Mouse (Mus musculus) erythroid progenitor cell, adult 5-6 weeks (primary cell): ENCODE measurements around the gene Col4a4. TPM values are rescaled to one million over a fixed set of nuclear protein-coding genes. Genes with fewer than 3 reads are reported as not detected.

ENCODE experiments used
- ATAC-seq: replicated peaks from 2 replicates; pipeline ENCODE4 v1.8.0; 2016; ENCODE audit warnings: moderate number of reproducible peaks, mild to moderate bottlenecking, moderate TSS enrichment, inconsistent platforms; ENCODE audit not compliant: poor library complexity, low FRiP score, severe bottlenecking
- total RNA-seq, 2 experiments: library from RNA; stranded (forward) in 1 of 2; stranded (reverse) in 1 of 2; fragments of 150-400 nt in 1 of 2; fragments of 186-747, 209-891 nt in 1 of 2; gene quantifications; 2 replicates each; pipeline versions ENCODE4 v1.2.3 to v1.2.4; 2015 to 2017; ENCODE audit warnings: low replicate concordance in 2 of 2

The Col4a4 gene
- total RNA-seq, 2 experiments from 2014 or later: not detected

- no peak for ATAC-seq
These were observed 106.8 kb downstream of the Col4a4 start for GRCm38 (mm10) chr1:82479696-82480487.

DNA sequence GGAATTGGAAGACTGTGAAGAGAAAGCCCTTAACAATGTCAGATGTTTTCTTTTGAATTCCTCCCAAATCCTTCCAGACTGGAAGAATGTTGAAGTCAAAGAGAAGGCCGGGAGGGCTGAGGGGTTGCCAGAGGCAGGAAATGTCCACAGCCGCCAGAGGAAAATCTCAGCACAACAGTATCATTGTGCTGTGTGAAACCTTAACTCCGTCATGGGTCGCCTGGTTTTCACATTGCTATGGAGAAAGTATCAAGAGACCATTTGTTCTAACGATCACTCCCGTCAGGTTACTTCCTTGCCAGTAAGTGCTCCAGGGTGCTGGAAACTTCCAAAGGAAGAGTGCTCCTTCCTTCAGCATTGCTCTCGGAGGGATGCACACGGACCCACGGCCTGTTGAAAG is 109.9 kb downstream of the Col4a4 start:
- ATAC-seq: no peak

DNA sequence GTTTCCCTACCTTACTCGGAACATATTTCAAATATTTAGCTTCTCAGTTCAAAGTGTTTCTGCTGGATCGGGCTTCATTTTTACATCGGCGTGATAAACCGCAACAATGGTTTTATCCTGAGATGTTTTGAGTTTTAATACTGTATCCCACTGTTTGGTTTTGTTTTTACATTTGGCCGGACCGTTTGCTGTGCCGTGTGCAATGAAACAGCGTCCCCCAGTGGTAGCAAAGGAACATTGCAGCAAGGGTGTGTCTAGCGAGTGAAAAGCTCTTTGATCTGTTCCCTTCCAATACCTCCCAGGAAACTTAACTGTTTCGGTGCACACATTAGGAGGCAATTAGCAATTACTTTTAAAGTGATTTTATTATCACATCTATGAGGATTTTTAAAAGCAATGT is 110.4 kb downstream of the Col4a4 start:
- ATAC-seq: no peak

DNA sequence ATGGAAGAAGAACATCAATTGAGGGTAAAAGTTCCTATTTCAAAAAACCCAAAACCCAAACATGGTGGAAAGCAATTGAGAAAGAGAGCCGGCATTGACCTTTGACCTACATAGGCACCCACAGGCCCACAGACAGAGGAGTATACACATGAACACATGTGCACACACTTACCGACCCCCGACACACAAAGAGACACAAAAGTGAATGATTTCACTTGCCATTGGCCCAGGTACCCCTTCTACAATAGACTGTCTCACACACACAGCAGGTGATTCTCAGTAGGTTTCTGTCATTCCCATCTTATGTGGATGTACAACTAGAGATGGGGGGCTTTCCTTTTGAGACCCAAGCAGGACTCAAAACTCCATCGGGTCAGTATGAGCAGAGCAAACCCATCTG is 110.8 kb downstream of the Col4a4 start:
- no peak for ATAC-seq

- ATAC-seq: no peak
These were observed 111.4 kb downstream of the Col4a4 start for GRCm38 (mm10) chr1:82475254-82475653.

- no peak for ATAC-seq
These were observed 112.1 kb downstream of the Col4a4 start for GRCm38 (mm10) chr1:82474461-82474961.

GRCm38 (mm10) chr1:82473467-82473866 is 113.2 kb downstream of the Col4a4 start:
- no peak for ATAC-seq

GRCm38 (mm10) chr1:82470516-82471225 is 116.0 kb downstream of the Col4a4 start:
- no peak for ATAC-seq

- ATAC-seq: no peak
These were observed 117.8 kb downstream of the Col4a4 start for GRCm38 (mm10) chr1:82468872-82469271.

DNA sequence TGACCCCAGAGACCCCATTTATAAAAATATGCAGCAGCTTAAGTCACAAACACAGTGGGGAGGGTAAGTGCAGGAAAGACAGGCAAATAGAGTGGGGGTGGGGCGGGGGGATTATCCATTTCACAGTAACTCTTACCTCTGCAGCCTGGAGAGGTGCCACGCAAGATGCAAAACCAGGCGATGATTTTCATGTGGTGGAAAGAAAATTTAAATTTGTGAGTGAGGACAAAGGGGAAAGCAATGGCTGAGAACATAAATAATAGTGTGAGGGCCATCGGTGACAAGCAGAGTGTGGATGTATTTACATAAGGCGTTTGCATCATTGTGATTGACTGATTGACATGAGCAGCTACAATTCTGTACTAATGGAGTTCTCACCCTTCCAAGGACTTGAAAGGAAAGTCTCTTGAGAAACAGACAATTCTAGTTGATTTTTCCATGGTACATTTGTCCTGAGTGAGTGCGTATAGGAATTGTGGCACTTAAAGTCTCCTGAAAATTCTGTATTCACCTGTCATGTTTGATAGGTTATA is 121.3 kb downstream of the Col4a4 start:
- ATAC-seq: no peak

- ATAC-seq: no peak
These were observed 125.6 kb downstream of the Col4a4 start for GRCm38 (mm10) chr1:82461041-82461440.

DNA sequence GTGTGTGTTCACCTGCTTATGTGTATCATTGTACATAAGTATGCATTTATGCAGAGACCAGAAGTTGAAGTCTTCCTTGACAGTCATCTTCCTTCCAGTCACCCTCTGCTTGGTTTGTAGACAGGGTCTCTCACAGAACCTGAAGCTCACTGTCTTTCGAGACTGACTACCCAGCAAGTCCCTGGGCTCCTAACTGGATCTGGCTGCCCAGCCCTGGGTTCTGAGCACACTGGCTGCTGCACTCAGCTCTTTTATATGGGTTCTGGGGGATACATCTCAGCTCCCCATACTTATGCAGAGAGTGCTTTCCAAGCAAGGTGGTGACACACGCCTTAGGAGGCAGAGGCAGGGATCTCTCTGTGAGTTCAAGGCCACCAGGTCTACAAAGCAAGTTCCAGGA is 126.7 kb downstream of the Col4a4 start:
- ATAC-seq: no peak

DNA sequence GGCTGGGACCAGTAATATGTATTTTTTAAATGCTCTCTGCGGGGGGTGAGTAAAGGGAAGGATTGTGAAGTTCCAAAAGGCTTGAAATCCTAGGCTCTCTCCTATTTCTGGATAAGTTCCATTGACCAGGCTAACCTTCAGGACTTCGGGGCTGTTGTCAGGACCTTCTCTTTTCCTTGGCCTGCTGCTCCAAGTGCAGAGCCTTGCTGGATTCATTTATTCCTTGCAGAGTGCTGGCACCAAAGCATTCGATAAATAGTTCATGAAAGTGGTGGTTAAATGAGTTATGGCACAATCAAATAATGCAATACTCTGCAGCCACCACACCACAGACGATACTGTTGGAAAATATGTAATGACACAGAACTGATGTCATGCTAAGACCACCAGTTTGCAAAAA is 127.3 kb downstream of the Col4a4 start:
- no peak for ATAC-seq

DNA sequence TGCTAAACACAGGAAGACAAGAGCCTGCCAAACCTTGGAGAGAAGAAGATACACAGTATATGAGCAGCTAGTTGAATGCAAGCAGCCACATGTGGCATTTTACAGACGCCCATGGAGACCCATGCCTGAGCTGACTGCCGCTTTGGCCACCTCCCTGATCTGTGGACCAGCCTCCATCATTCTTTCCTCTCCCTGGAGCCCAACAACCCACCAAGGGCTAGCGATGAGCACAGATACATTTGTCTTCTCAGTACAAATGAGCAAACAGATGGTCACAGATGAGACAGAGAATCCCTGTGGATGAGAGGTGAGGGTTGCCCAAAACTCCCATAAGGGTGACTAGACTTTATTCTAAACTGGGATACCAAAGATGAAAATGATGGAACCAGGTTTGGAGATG is 132.6 kb downstream of the Col4a4 start:
- no peak for ATAC-seq

DNA sequence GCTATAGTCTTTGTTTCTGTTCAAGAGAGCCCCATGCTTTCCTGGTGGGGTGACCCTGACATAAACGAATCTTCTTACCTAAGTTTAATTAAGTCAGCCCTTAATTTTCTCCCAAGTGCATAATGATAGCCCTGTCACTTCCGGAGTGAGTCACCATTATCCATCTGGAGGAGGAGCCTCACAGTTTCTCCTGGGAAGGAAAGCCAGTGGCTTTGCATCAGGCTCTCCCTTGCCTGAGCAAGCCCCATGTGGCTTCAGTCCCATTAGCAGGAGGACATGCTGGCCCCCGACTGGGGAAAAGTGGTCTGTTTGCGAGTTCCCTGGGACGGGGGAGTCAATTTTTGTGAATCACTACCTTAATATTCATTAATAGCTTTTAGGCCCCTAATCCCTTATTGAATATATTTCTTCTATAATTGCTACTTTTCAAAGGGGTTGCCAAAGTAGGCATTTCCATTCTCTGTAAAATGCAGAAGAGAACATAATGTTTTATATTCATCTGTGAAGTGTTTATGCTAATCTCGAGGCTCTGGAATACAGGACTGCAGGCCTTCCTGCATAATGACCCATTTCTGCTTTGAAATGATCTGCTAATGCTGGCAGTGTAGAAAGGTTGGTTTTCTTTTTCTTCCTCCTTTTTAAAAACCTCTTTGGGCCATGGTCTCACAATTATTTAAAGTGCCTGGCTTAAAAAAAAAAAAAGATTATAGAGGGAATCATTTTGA is 134.6 kb downstream of the Col4a4 start:
- ATAC-seq: no peak

GRCm38 (mm10) chr1:82449851-82450250 is 136.8 kb downstream of the Col4a4 start:
- ATAC-seq: no peak

DNA sequence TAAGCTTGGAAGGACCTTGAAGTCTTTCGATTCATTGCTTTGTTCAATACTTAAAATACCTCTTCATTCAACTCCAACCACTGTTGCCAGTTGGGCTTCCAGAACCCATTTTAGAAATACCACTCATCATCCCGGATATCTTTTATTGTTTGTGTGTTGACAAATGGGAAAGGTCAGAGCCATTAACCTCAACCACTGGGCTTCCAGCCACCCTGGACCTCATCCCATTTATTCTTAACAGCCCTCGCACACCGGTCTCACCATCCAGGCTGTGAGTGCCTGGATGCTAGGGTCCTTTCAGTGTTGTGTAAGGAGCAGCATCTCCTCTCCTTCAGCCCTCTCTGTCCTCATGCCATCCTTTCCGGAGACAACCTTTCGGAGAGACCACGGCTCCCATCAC is 140.6 kb downstream of the Col4a4 start:
- ATAC-seq: no peak

GRCm38 (mm10) chr1:82443517-82443916 is 143.1 kb downstream of the Col4a4 start:
- no peak for ATAC-seq

DNA sequence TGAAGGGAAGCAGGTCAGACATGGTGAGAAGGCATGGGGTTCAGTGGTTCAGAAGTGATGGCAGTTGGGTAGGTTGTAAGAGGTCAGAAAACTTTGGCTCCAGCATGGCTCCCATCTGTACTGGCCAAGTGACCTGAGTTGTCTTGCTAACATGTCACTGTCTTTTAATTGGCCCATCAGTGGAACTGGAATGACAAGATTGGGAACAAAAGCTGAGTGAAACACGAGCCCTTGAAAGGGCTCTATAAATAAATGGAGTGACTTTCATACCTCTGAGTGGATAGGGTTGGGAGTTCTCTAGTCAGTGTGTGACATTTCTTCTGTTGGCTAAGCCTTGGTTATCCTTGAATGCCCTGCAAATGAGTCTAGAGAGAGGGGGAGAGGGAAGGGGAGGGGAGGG is 146.5 kb downstream of the Col4a4 start:
- ATAC-seq: no peak

- no peak for ATAC-seq
These were observed 149.4 kb downstream of the Col4a4 start for GRCm38 (mm10) chr1:82437273-82437672.
